Mouse (Mus musculus) limb, embryonic 11.5 days (tissue): ENCODE data around the gene C130079G13Rik. TPM values are rescaled to one million over a fixed set of nuclear protein-coding genes. Genes with fewer than 3 reads are reported as not detected.
"Not testable (repeated sequence)": the region's sequence is repeated elsewhere in the genome, so short reads cannot be mapped to it uniquely, and the experiment has no call there.

Experiments used
- ATAC-seq: fragments of 200-750 bp; cut with Nextera tagmentation; 2 replicates; pipeline ENCODE4 v1.8.0; 2017; ENCODE audit warnings: low read depth; ENCODE audit not compliant: insufficient number of reproducible peaks, low FRiP score, low TSS enrichment
- DNase-seq: peaks from one replicate; pipeline ENCODE4 v3.0.0-alpha.2; 2015; ENCODE audit warnings: low spot score
- H3K27ac ChIP-seq: fragments of 300-500 bp; sonication (generic); replicated peaks from 2 replicates; pipeline ENCODE4 v1.5.1; 2014; ENCODE audit warnings: low read depth, mild to moderate bottlenecking, low read length
- H3K27me3 ChIP-seq: fragments of 300-500 bp; sonication (generic); 2 replicates; pipeline ENCODE4 v1.6.1; 2014; ENCODE audit warnings: mild to moderate bottlenecking, low read length, mixed read lengths; ENCODE audit not compliant: control insufficient read depth, insufficient read depth
- H3K36me3 ChIP-seq: fragments of 300-500 bp; sonication (generic); 2 replicates; pipeline ENCODE4 v1.6.1; 2014; ENCODE audit warnings: mild to moderate bottlenecking, low read length, moderate library complexity, mixed read lengths; ENCODE audit not compliant: control insufficient read depth, insufficient read depth
- H3K4me1 ChIP-seq: fragments of 300-500 bp; sonication (generic); 2 replicates; pipeline ENCODE4 v1.6.1; 2014; ENCODE audit warnings: low read length, mixed read lengths; ENCODE audit not compliant: control insufficient read depth, insufficient read depth
- H3K4me2 ChIP-seq: fragments of 300-500 bp; sonication (generic); 2 replicates; pipeline ENCODE4 v1.6.1; 2014; ENCODE audit warnings: low read depth, mild to moderate bottlenecking, moderate library complexity; ENCODE audit not compliant: severe bottlenecking
- H3K4me3 ChIP-seq: fragments of 300-500 bp; sonication (generic); 2 replicates; pipeline ENCODE4 v1.5.1; 2014; ENCODE audit warnings: low read depth, low read length
- H3K9ac ChIP-seq: fragments of 300-500 bp; sonication (generic); 2 replicates; pipeline ENCODE4 v1.6.1; 2014; ENCODE audit warnings: mild to moderate bottlenecking, low read length
- H3K9me3 ChIP-seq: fragments of 300-500 bp; sonication (generic); 2 replicates; pipeline ENCODE4 v1.6.1; 2016; ENCODE audit warnings: low read length; ENCODE audit not compliant: control insufficient read depth
- WGBS: fragments of 180-500 bp; shearing (Covaris S2); extraction: QIAGEN DNeasy Blood & Tissue Kit; methylation state at CpG from one replicate; pipeline ENCODE4 v1.1.7; 2014; 5-methylcytosine and 5-hydroxymethylcytosine counted together
- polyA plus RNA-seq: library from polyadenylated mRNA; unstranded; fragments of >200 nt; fragmentation: Nextera tagmentation; extraction: Ambion mirVana; gene quantifications from 2 replicates; pipeline ENCODE4 v1.2.1, GENCODE M21; 2014

The C130079G13Rik gene
- polyA plus RNA-seq, result not detected in 2 replicates

DNA sequence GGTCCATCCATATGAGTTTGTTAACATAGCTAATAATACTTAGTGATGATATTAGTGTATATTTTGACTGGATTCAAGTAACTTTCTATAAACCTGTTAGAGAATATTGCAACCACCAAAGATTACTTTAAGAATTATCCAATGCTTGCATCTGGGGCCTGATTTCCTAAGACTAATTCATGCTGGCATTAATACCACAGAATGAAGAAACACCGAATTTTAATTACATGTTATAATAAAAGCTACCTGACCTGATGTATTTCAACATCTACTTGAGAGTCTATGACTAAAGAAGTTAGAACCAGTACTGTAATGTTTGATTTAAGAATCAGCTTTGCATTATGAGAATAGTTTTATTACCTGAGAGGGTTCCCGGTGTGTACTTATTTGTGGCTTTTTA is at the start of gene C130079G13Rik:
Gene C130079G13Rik, plus strand, starts transcription at position 301 of the 400 bp plus-strand sequence.
- ATAC-seq (no peak), DNase-seq (no peak)
- no peak within 1 kb of the TSS for H3K4me2 ChIP-seq
- H3K27ac ChIP-seq, result no peak within 1 kb of the TSS
- H3K9me3 ChIP-seq, result no peaks in the 10 kb centered on the region
- H3K27me3 ChIP-seq, result no peaks in the 10 kb centered on the region
- 94% methylated on average over 2 of the region's 2 CpGs for whole genome bisulfite sequencing
- no peaks in the 10 kb centered on the region for H3K36me3 ChIP-seq
- no peak within 1 kb of the TSS for H3K9ac ChIP-seq
- H3K4me3 ChIP-seq, result no peak within 1 kb of the TSS
- H3K4me1 ChIP-seq, result no peaks in the 10 kb centered on the region

DNA sequence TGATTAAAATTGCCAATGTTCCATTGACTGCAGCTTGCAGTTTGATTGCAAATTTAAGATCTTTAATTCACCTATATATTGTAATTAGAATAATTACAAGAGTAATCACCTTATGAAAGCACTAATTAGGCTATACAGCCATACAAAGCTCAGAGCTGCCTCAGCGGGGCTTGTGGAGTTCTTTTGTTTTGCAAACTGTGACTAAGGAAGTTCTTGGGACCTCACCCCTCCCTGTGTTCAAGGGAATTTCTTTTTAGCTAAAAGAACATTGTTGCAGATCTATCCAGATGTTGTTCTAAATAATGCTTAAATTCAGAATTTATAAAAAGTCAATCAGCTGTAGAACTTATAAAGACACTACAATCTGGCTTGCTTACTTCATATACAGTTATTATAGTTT is 47.4 kb upstream of the C130079G13Rik start:
- H3K36me3 ChIP-seq, H3K9ac ChIP-seq, DNase-seq, H3K4me2 ChIP-seq, ATAC-seq, H3K27ac ChIP-seq, H3K27me3 ChIP-seq, H3K4me1 ChIP-seq, H3K9me3 ChIP-seq, H3K4me3 ChIP-seq: not testable (repeated sequence)
- WGBS, result 49% methylated on average over 1 of the region's 1 CpGs

DNA sequence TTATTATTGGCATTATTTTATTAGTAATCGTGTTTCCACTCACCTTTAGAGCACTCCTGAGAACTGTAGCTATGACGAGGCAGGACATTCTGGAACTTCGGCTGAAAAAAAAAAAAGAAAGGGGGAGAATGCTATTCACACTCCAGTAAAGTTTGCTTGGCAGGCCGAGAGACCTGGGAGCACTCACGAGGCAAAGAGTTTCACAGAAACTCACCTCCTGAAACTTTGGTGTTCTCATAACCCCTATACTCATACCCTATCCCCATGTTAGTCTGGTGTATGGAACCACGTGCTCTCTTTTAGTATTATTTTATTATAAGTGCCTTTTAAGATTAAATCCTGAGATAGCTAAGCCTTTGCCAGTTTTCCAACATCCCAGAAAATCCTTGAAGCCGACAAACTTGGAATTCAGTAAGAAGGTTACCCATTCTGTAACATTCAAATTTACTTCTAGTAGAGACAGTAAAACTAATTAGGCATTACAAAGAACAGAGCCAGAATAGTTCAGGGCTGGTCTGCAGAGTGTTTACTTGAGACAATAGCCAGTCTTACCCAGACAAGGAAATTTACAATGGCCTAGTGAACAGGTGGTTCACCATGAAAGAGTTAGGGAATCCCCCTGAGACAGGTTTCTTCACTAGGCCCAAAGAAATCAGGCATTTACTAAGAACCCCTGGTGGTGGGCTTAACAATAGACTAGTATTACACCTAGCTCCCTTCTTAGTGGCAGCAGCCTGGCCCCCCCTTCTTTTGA is 45.0 kb upstream of the C130079G13Rik start:
- not testable (repeated sequence) for H3K27ac ChIP-seq

DNA sequence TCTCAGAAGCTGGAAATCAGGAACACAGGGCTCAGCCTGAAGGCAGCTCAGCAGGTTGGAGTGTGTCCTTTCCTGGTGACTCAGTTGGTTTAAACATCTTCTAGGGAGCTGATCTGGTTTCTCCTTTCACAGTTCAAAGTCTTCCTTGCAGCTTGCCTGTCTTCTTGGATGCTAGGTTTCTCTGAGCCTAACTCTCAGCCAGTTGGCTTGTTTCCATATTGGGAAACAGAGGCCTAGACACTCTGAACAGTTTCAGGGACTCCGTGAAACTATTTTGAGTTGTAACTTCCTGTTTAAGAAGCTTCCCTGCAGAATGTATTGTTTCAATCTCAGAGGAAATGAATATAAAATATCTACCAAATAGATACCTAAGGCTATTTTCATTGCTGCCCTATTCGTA is 31.7 kb upstream of the C130079G13Rik start:
- DNase-seq (no peak), ATAC-seq (no peak)
- Histone ChIP-seq H3K36me3 (no peaks in the 10 kb centered on the region), H3K4me2 (no peak overlapping the region), H3K9me3 (no peaks in the 10 kb centered on the region), H3K27me3 (no peaks in the 10 kb centered on the region), H3K9ac (no peak overlapping the region), H3K27ac (no peak overlapping the region), H3K4me1 (no peaks in the 10 kb centered on the region), H3K4me3 (no peak overlapping the region)
- WGBS, result 87% methylated on average over 2 of the region's 2 CpGs

More for the DNA sequence above, 45.0 kb upstream of the C130079G13Rik start:
- H3K4me1 ChIP-seq, ATAC-seq, H3K9ac ChIP-seq, H3K4me3 ChIP-seq, DNase-seq, H3K4me2 ChIP-seq, H3K9me3 ChIP-seq, H3K36me3 ChIP-seq, H3K27me3 ChIP-seq: not testable (repeated sequence)
- 80% methylated on average over 7 of the region's 7 CpGs for WGBS

DNA sequence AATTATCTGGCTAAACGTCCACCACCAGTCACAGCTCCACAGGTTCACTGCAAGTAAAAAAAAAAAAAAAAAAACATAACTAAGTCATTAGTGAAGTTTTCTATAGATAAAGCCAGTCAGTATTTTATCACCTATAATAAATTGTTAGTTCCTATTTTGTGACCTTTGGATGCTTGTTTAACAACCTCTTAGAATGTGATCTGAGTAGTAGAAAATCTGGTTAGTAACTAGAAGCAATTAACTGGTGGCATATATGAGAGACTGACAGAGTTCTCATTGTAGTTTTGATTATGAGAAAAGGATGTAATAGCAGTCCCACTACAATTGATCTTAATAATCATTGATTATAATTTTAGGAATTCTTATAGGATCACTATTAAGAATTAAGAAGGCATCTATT is 9.6 kb downstream of the C130079G13Rik start:
- no peaks in the 10 kb centered on the region for H3K4me1 ChIP-seq
- no peak for ATAC-seq
- H3K27me3 ChIP-seq, result no peaks in the 10 kb centered on the region
- H3K9me3 ChIP-seq, result no peaks in the 10 kb centered on the region
- no peak overlapping the region for H3K4me3 ChIP-seq
- 42% methylated on average over 1 of the region's 1 CpGs for WGBS
- H3K4me2 ChIP-seq, result no peak overlapping the region
- no peaks in the 10 kb centered on the region for H3K36me3 ChIP-seq
- H3K27ac ChIP-seq, result no peak overlapping the region
- no peak for DNase-seq
- no peak overlapping the region for H3K9ac ChIP-seq

DNA sequence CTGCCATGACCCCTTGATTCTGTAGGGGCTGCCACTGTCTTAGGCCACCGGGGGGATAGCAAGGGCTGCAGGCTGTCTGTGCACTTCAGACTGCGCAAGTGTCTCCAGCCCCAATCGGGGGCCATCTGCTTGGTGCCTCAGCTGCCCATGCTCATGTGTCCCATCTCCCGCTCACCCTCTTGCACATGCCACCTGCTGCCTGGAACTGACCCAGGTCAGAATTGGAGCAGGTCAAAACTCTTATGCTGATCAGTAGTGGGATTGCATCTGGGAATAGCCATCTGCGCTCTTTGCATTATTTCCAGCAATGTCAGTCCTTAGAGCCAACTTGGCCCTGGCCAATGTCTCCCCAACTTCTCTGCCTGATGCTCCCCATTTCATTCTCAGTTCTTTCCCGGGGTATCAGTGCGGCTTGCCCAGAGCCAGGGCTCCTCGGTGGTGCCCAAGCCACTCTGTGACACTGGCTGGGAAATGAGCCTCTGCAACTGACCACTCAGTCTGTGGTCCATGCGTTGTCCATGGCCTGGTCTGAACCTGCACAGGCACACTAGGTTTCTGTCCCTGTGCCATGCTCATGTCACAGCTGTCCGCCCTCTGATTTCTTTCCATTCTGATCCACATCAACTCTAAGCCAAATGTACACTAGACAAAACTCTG is 22.4 kb downstream of the C130079G13Rik start:
- no peaks in the 10 kb centered on the region for H3K27me3 ChIP-seq
- no peaks in the 10 kb centered on the region for H3K4me1 ChIP-seq
- no peaks in the 10 kb centered on the region for H3K36me3 ChIP-seq
- no peak overlapping the region for H3K27ac ChIP-seq
- WGBS, result 89% methylated on average over 10 of the region's 10 CpGs
- H3K4me2 ChIP-seq, result no peak overlapping the region
- H3K4me3 ChIP-seq, result no peak overlapping the region
- ATAC-seq, result no peak
- no peak overlapping the region for H3K9ac ChIP-seq
- H3K9me3 ChIP-seq, result no peaks in the 10 kb centered on the region
- no peak for DNase-seq

DNA sequence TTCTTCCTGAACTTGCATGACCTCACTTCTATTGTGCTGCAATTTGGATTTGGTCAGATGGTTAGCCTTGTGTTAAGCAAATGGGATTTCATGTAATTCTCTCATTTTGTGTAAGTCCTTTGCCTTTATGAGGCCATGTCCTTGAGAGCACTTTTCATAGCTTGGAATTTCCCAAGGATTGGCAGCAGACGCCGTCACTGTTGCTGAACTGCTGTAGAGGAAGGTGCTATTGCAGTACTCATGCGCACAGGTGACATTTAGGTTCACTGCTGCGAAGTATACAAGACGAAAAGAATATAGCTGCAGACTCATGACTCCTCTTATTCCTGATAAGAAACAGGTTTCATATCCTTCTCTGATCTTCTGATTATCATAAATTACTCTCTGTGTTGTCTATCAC is 45.9 kb downstream of the C130079G13Rik start:
- WGBS, result 93% methylated on average over 5 of the region's 5 CpGs
- H3K4me1 ChIP-seq, result no peaks in the 10 kb centered on the region
- no peaks in the 10 kb centered on the region for H3K9me3 ChIP-seq
- no peaks in the 10 kb centered on the region for H3K27me3 ChIP-seq
- no peak overlapping the region for H3K4me3 ChIP-seq
- no peak overlapping the region for H3K9ac ChIP-seq
- H3K36me3 ChIP-seq, result no peaks in the 10 kb centered on the region
- H3K27ac ChIP-seq, result no peak overlapping the region
- DNase-seq (no peak), ATAC-seq (no peak)
- H3K4me2 ChIP-seq, result no peak overlapping the region

DNA sequence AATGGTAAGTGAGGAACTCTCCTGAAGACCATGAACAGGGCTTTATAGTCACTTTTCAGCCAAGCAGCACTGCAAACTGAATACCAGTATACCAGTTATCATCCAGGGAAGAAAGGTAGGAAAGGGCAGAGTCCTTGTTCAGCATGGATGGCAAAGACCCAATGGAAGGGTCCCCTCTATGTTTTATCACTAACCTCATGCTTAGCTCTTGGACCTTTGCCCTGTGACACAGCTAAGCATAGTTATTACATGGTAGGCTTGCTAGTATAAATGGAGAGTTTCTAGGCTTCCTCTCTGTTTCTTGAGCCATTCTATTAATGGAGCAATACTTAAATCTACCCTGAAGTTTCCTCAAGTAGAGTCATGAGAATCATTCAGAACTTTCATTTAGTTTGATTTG is 49.6 kb downstream of the C130079G13Rik start:
- H3K27me3 ChIP-seq, result no peaks in the 10 kb centered on the region
- no peak for DNase-seq
- H3K27ac ChIP-seq, result no peak overlapping the region
- no peak for ATAC-seq
- no peak overlapping the region for H3K4me3 ChIP-seq
- H3K4me1 ChIP-seq, result no peaks in the 10 kb centered on the region
- no peak overlapping the region for H3K4me2 ChIP-seq
- no peak overlapping the region for H3K9ac ChIP-seq
- H3K9me3 ChIP-seq, result no peaks in the 10 kb centered on the region
- H3K36me3 ChIP-seq, result no peaks in the 10 kb centered on the region
